ENCODE assay signal across 8 mouse cellular contexts in genomic region chr10:80475290-80475959, GRCm38 (mm10). TPM values are rescaled to one million over a fixed set of nuclear protein-coding genes. Genes with fewer than 3 reads are reported as not detected.
A peak's percentile ranks its signal among the peaks of the same experiment; 100 is the strongest.
DNase-seq lines count a peak whose midpoint lies in the region; ATAC-seq and TF ChIP-seq lines count a peak whose summit lies in the region.

No protein-coding gene starts in this region.

- H3K9me3 ChIP-seq in embryonic facial prominence, embryonic 14.5 days (ENCODE audit: control insufficient read depth, low read length) = no peaks in the 10 kb centered on the region
- H3K9me3 ChIP-seq in limb, embryonic 13.5 days = no peaks in the 10 kb centered on the region
- no peaks in the 10 kb centered on the region for H3K9me3 ChIP-seq in midbrain, embryonic 15.5 days

- H3K4me1 ChIP-seq in bone marrow, adult 2 months (ENCODE audit: control insufficient read depth, insufficient read depth, low read length) = no peaks in the 10 kb centered on the region; the same call in 1 of the 2 replicates
- 0 out of 2 replicates have a peak, but pooled peaks cover 6% of the 10 kb centered on the region for H3K4me1 ChIP-seq in embryonic facial prominence, embryonic 14.5 days (ENCODE audit: control insufficient read depth, insufficient read depth, low read length)
- peaks cover 10% of the 10 kb centered on the region; the same call in 1 of the 2 replicates for H3K4me1 ChIP-seq in limb, embryonic 13.5 days
- peaks cover 8% of the 10 kb centered on the region; the same call in 1 of the 2 replicates for H3K4me1 ChIP-seq in midbrain, embryonic 15.5 days
- H3K4me1 ChIP-seq in spleen, adult 2 months (ENCODE audit: control insufficient read depth, insufficient read depth, insufficient read length) = no peaks in the 10 kb centered on the region; the same call in none of the 2 replicates

- peak overlapping the region; percentile 79 for H3K4me3 ChIP-seq in bone marrow, adult 2 months (replicated peaks; ENCODE audit: control insufficient read depth, low read depth, low read length)
- H3K4me3 ChIP-seq in embryonic facial prominence, embryonic 14.5 days (ENCODE audit: low read depth, low read length) = peak overlapping the region; percentile 62
- H3K4me3 ChIP-seq in limb, embryonic 13.5 days = peak overlapping the region; percentile 63
- H3K4me3 ChIP-seq in midbrain, embryonic 15.5 days = peak overlapping the region; percentile 54
- H3K4me3 ChIP-seq in spleen, adult 2 months (ENCODE audit: extremely low read depth, insufficient read depth, insufficient read length) = peak overlapping the region; percentile 84

- no peak; the same call in 1 of the 2 replicates for TF ChIP-seq POLR2A in bone marrow, adult 2 months (IDR thresholded peaks at IDR 0.05; ENCODE audit: borderline replicate concordance, control insufficient read depth, low read depth, low read length)
- 0 out of 2 replicates have a peak, but pooled peaks have one; percentile 4 for TF ChIP-seq POLR2A in spleen, adult 2 months (IDR thresholded peaks at IDR 0.05; ENCODE audit: low read depth, low read length)

- H3K27ac ChIP-seq in bone marrow, adult 2 months (ENCODE audit: control insufficient read depth, insufficient read depth, low read depth, low read length, poor library complexity) = peak overlapping the region; percentile 72
- H3K27ac ChIP-seq in embryonic facial prominence, embryonic 14.5 days (replicated peaks; ENCODE audit: low read depth, low read length) = 0 out of 2 replicates have a peak overlapping the region, but pooled peaks have one; percentile 28
- H3K27ac ChIP-seq in limb, embryonic 13.5 days = no peak overlapping the region
- H3K27ac ChIP-seq in midbrain, embryonic 15.5 days = peak overlapping the region; percentile 78
- H3K27ac ChIP-seq in spleen, adult 2 months (ENCODE audit: insufficient read depth, low read length) = peak overlapping the region; percentile 57; the same call in 1 of the 2 replicates

- no peak for TF ChIP-seq CTCF in bone marrow, adult 2 months (IDR thresholded peaks at IDR 0.05; ENCODE audit: control insufficient read depth, insufficient read depth, low read length)
- no peak for TF ChIP-seq CTCF in spleen, adult 2 months (IDR thresholded peaks at IDR 0.05; ENCODE audit: extremely low read depth, insufficient read depth, insufficient read length, insufficient replicate concordance)

- peak overlapping the region; percentile 78 for H3K4me2 ChIP-seq in embryonic facial prominence, embryonic 14.5 days (ENCODE audit: low read depth, low read length)
- peak overlapping the region; percentile 76 for H3K4me2 ChIP-seq in limb, embryonic 13.5 days (replicated peaks)
- peak overlapping the region; percentile 61 for H3K4me2 ChIP-seq in midbrain, embryonic 15.5 days

- peak overlapping the region; percentile 68 for H3K9ac ChIP-seq in embryonic facial prominence, embryonic 14.5 days (ENCODE audit: low read depth, low read length)
- peak overlapping the region; percentile 73 for H3K9ac ChIP-seq in limb, embryonic 13.5 days
- peak overlapping the region; percentile 50 for H3K9ac ChIP-seq in midbrain, embryonic 15.5 days

- under 1% methylated on average over 55 of the region's 58 CpGs for WGBS in bone marrow, adult 2 months
- WGBS in embryonic facial prominence, embryonic 14.5 days = under 1% methylated on average over 36 of the region's 58 CpGs
- under 1% methylated on average over 57 of the region's 58 CpGs for WGBS in limb, embryonic 13.5 days
- under 1% methylated on average over 55 of the region's 58 CpGs for WGBS in midbrain, embryonic 15.5 days
- WGBS in spleen, adult 2 months = 1% methylated on average over 57 of the region's 58 CpGs

- H3K36me3 ChIP-seq in embryonic facial prominence, embryonic 14.5 days (ENCODE audit: control insufficient read depth, insufficient read depth, low read length) = no peaks in the 10 kb centered on the region
- H3K36me3 ChIP-seq in limb, embryonic 13.5 days = no peaks in the 10 kb centered on the region
- H3K36me3 ChIP-seq in midbrain, embryonic 15.5 days (replicated peaks) = no peaks in the 10 kb centered on the region
- H3K36me3 ChIP-seq in spleen, adult 2 months (ENCODE audit: control insufficient read depth, insufficient read depth, low read length) = no peaks in the 10 kb centered on the region

- DNase-seq in 3T3-L1 (ENCODE audit: low read depth, low spot score) = peak; percentile 78
- DNase-seq in embryonic facial prominence, embryonic 14.5 days (ENCODE audit: low spot score) = peak; percentile 87
- peak; percentile 80 for DNase-seq in heart, adult 8-10 months (ENCODE audit: low spot score)
- peak; percentile 80 for DNase-seq in kidney, adult 9 months
- peak; percentile 51 to 83 for DNase-seq in spleen, adult 2 months (ENCODE audit: low read depth in 1 of 2, low spot score in 2 of 2)

- peak; percentile 94 for ATAC-seq in embryonic facial prominence, embryonic 14.5 days (ENCODE audit: low read depth)
- peak; percentile 87 for ATAC-seq in limb, embryonic 13.5 days (ENCODE audit: low FRiP score, low read depth)
- peak; percentile 92 for ATAC-seq in midbrain, embryonic 15.5 days (replicated peaks)

- H3K27me3 ChIP-seq in embryonic facial prominence, embryonic 14.5 days (replicated peaks; ENCODE audit: control insufficient read depth, insufficient read depth, low read length) = peaks cover 17% of the 10 kb centered on the region
- H3K27me3 ChIP-seq in limb, embryonic 13.5 days = peaks cover 55% of the 10 kb centered on the region
- H3K27me3 ChIP-seq in midbrain, embryonic 15.5 days (replicated peaks) = peaks cover 18% of the 10 kb centered on the region
- H3K27me3 ChIP-seq in spleen, adult 2 months (ENCODE audit: control insufficient read depth, insufficient read depth, low read length) = peaks cover 7% of the 10 kb centered on the region

RNA-seq across cellular contexts. Expression of gene Onecut3, which starts 19.2 kb away (rescaled TPM):
- polyA plus RNA-seq in bone marrow, adult 2 months (2011; ENCODE audit: insufficient read depth, insufficient read length, low replicate concordance, missing spikeins) = not detected in 2 replicates
- polyA plus RNA-seq in embryonic facial prominence, embryonic 14.5 days (2014; fragmentation: Nextera tagmentation; extraction: Ambion mirVana) = not detected in 2 replicates
- total RNA-seq in heart, adult 8-10 months (2022) = under 1 TPM in 1 of 4 experiments, not detected in 3; 0.09 TPM
- not detected in 2 replicates for polyA plus RNA-seq in limb, embryonic 13.5 days (2015; fragmentation: Nextera tagmentation; extraction: Ambion mirVana)
- 1.9 and 2.6 TPM in 2 replicates for polyA plus RNA-seq in midbrain, embryonic 15.5 days (2015; fragmentation: Nextera tagmentation; extraction: Ambion mirVana)
- polyA plus RNA-seq in spleen, adult 2 months (2012; rRNA removed) = not detected in 2 replicates

RNA-seq across cellular contexts. Expression of gene Tcf3, which starts 42.0 kb away (rescaled TPM):
- polyA plus RNA-seq in bone marrow, adult 2 months (2011; ENCODE audit: insufficient read depth, insufficient read length, low replicate concordance, missing spikeins) = 70.7 and 138 TPM in 2 replicates
- 93.7 and 112 TPM in 2 replicates for polyA plus RNA-seq in embryonic facial prominence, embryonic 14.5 days (2014; fragmentation: Nextera tagmentation; extraction: Ambion mirVana)
- 10 to 100 TPM; 15.8 to 18.0 (median 17.6) TPM for total RNA-seq in heart, adult 8-10 months (2022)
- polyA plus RNA-seq in limb, embryonic 13.5 days (2015; fragmentation: Nextera tagmentation; extraction: Ambion mirVana) = 153 and 157 TPM in 2 replicates
- 44.9 and 55.8 TPM in 2 replicates for polyA plus RNA-seq in midbrain, embryonic 15.5 days (2015; fragmentation: Nextera tagmentation; extraction: Ambion mirVana)
- 173 and 240 TPM in 2 replicates for polyA plus RNA-seq in spleen, adult 2 months (2012; rRNA removed)
